Mouse (Mus musculus): ENCODE measurements at regions not wholly inside any gene's neighbourhood (a gene's known extent, or its start where the extent isn't known, plus 50 kb on each side); places are given as distances from the start of the nearest gene placed in this dataset.
"Not testable (repeated sequence)": the region's sequence is repeated elsewhere in the genome, so short reads cannot be mapped to it uniquely, and the experiment has no call there.

DNA sequence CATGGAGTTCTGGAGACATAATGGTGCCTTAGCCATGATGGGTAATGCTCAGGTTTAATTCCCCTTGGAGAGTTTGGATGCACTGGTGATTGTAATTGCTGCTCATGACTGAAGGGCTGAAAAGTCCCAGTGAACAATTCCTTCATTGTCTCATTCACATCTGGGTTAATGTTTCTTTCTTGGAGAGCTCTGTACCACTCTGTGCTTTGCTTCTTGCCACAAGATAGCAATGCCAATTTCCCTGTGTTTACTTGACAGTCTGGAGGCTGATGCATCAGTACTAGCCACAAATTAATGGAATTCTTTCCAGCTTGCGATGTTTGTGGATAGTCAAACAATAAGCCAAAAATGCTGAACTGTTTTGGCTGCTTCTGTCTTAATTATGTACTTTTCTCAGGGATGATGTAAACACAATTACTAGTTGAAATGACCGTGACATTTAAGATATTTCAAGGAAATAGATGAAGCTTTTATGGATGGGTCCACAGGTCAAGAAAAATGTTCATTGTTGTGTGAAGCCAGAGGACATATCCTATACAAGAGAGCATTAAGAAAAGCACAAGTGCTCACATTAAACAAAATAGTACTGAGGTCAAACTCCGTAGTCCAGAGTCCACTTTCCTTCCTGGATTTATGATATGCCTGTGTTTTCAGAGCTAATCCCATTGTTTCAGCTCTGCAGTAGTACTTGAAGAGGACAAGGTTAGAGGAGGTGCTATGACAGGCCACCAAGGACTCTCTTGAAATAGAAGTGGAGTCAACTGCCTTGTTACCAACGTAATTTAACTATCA, 198.1 kb downstream of the Bmp2 start:
- 56% methylated on average over 4 of the region's 4 CpGs for WGBS
- Histone ChIP-seq H3K9me3 (replicated peaks) (no peaks in the 10 kb centered on the region), H3K4me3 (replicated peaks) (no peak overlapping the region), H3K9ac (no peak overlapping the region), H3K27me3 (no peaks in the 10 kb centered on the region), H3K4me1 (no peaks in the 10 kb centered on the region), H3K36me3 (no peaks in the 10 kb centered on the region), H3K27ac (replicated peaks) (no peak overlapping the region), H3K4me2 (replicated peaks) (no peak overlapping the region)
- ATAC-seq (ENCODE audit: insufficient number of reproducible peaks, low FRiP score, low TSS enrichment, low read depth) = no peak

DNA sequence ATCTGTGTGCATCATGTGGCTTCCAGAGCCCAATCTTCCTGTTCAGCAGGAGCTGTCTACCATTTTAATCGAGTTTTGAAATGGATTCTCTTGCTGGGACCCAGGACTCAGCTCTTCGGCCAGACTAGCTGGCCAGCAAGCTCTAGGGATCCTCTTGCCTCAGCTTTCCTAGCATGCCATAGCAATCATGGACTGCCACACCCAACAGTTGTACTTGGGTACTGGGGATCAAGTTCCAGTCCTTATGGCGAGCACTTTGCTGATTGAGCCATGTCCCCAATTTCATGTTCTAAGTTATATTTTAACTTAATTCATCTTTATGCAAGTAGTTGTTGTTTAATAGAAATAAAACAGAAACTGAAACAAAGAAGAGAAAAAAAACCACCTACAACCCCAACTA, 202.1 kb downstream of the Bmp2 start:
- Histone ChIP-seq H3K27ac (replicated peaks) (no peak overlapping the region), H3K36me3 (no peaks in the 10 kb centered on the region), H3K9me3 (replicated peaks) (no peaks in the 10 kb centered on the region), H3K27me3 (no peaks in the 10 kb centered on the region), H3K4me2 (replicated peaks) (no peak overlapping the region), H3K4me3 (replicated peaks) (no peak overlapping the region), H3K4me1 (no peaks in the 10 kb centered on the region), H3K9ac (no peak overlapping the region)
- ATAC-seq (ENCODE audit: insufficient number of reproducible peaks, low FRiP score, low TSS enrichment, low read depth) = no peak
- WGBS = 81% methylated on average over 3 of the region's 3 CpGs

DNA sequence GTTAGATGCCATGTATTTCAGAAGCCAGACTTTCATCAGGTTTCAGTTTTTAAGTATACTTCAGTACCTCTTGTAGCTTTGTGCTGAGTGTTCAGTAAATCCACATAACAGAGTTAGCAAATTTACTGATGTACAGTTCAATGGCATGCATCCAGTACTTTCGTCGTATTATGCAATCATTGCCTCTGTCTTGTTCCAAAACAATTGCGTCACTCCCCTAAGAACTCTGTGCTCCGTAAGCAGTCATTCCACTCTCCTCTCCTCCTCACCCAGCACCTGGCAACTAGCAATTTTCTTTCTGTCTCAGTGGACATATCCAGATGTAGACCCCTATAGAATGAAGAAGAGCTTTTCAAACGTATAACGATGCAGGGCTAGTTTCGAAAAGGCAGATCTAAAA, 209.5 kb downstream of the Bmp2 start:
- Histone ChIP-seq H3K27me3 (no peaks in the 10 kb centered on the region), H3K36me3 (no peaks in the 10 kb centered on the region), H3K27ac (replicated peaks) (no peak overlapping the region), H3K4me1 (no peaks in the 10 kb centered on the region), H3K9me3 (replicated peaks) (no peaks in the 10 kb centered on the region), H3K9ac (no peak overlapping the region), H3K4me3 (replicated peaks) (no peak overlapping the region), H3K4me2 (replicated peaks) (no peak overlapping the region)
- WGBS = 49% methylated on average over 7 of the region's 7 CpGs
- no peak; the same call in 1 of the 2 replicates for ATAC-seq (ENCODE audit: insufficient number of reproducible peaks, low FRiP score, low TSS enrichment, low read depth)

DNA sequence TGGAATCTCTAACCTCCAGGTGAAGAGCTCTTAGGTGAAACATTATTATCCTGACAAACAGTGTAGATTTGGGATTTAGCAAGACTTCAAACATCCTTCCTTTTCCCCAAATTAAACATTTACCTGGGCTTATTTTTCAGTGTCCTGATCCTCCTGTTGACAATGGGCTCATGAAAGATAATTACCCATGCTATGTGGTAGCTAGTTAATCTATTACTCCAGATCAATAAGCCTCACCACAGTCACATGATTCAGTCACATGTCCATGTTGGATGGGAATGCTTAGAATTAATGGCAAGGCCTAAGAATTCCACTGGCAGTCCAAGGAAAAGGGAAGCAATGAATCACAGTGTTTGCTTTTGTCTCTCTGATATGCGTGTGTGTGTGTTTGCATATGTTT, 216.6 kb downstream of the Bmp2 start:
- WGBS = 95% methylated on average over 1 of the region's 1 CpGs
- Histone ChIP-seq H3K9ac (no peak overlapping the region), H3K27me3 (no peaks in the 10 kb centered on the region), H3K9me3 (replicated peaks) (no peaks in the 10 kb centered on the region), H3K36me3 (no peaks in the 10 kb centered on the region), H3K4me1 (no peaks in the 10 kb centered on the region), H3K27ac (replicated peaks) (no peak overlapping the region), H3K4me3 (replicated peaks) (no peak overlapping the region), H3K4me2 (replicated peaks) (no peak overlapping the region)
- ATAC-seq (ENCODE audit: insufficient number of reproducible peaks, low FRiP score, low TSS enrichment, low read depth) = no peak

DNA sequence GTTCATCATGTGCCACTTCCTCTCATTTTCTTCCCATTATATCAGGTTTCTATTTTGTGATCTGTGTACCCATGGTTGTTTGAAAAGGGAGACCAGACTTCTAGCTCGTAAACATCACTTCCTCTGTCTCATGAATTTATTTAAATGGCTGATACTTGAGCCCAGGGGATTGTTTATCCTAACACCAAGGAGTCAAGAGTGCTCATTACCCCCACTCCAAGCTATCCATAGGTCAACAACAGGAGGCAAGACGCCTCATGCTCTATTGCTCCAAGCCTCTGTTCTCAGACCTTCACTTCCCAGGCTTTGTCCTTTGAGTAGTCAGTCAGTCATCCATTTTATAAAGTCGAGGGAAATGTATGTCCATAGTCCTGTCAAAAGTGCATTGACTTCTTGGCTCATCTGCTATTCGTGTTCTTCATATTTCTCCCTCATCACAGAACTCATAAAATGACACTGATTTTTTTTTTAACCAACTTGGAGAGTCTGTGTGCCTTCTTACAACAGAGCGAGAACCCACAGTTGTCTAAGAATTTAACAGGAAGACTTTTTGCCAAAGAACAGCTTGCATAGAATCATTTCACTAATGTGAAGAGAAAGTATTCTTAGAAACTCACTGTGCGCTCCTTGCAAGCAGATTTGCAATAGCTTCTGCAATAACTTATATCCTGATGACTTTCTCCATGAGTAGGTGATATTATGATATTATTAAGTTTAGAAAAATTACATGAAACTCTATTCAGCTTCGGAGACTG, 231.8 kb downstream of the Bmp2 start:
- no peak overlapping the region for H3K9ac ChIP-seq
- H3K4me2 ChIP-seq (replicated peaks) = no peak overlapping the region
- no peaks in the 10 kb centered on the region for H3K9me3 ChIP-seq (replicated peaks)
- no peaks in the 10 kb centered on the region for H3K36me3 ChIP-seq
- no peak overlapping the region for H3K4me3 ChIP-seq (replicated peaks)
- H3K27me3 ChIP-seq = no peaks in the 10 kb centered on the region
- ATAC-seq (ENCODE audit: insufficient number of reproducible peaks, low FRiP score, low TSS enrichment, low read depth) = no peak
- H3K27ac ChIP-seq (replicated peaks) = no peak overlapping the region
- 70% methylated on average over 7 of the region's 7 CpGs for WGBS
- no peaks in the 10 kb centered on the region for H3K4me1 ChIP-seq

DNA sequence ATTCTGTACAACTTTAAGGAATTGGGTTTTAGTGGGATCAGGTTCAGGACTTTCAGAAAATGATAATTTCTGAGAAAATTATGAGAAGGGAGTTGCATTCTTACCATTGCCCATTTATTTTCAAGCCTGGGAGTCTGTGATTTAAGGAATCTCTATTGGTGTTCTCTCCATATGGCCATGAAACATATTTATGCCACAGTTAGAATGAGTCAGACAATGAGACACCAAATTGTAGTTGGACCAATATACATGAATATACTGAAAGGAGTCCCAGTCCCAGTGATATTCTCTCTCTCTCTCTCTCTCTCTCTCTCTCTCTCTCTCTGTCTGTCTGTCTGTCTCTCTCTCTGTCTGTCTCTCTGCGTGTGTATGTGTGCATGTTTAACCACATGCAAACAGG, 239.1 kb downstream of the Bmp2 start:
- ATAC-seq (ENCODE audit: insufficient number of reproducible peaks, low FRiP score, low TSS enrichment, low read depth) = no peak
- Histone ChIP-seq H3K4me1 (0 out of 2 replicates have a peak, but pooled peaks cover 8% of the 10 kb centered on the region), H3K27me3 (no peaks in the 10 kb centered on the region), H3K4me2 (replicated peaks) (no peak overlapping the region), H3K36me3 (no peaks in the 10 kb centered on the region), H3K9me3 (replicated peaks) (no peaks in the 10 kb centered on the region), H3K4me3 (replicated peaks) (no peak overlapping the region), H3K27ac (replicated peaks) (no peak overlapping the region), H3K9ac (no peak overlapping the region)
- WGBS = 52% methylated on average over 1 of the region's 1 CpGs

DNA sequence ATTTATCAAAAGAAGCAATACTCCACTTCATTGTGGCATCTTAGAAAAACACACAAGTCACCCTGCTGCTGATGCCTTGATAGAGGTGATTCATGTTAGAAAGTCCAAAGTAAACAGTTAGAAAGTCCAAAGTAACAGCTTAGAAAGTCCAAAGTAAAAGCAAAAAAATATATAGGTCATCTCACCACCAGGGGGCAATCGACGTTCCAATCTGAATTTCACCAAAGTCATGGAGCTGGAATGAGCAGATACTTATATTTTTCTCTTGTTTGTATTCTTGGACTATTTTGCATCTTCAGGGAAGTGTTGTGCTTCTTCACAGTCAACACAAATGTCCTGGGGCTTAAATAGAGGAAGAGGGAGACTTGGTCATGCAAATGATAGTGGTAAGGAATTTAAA, 241.3 kb downstream of the Bmp2 start:
- no peak for ATAC-seq (ENCODE audit: insufficient number of reproducible peaks, low FRiP score, low TSS enrichment, low read depth)
- 30% methylated on average over 2 of the region's 2 CpGs for WGBS

DNA sequence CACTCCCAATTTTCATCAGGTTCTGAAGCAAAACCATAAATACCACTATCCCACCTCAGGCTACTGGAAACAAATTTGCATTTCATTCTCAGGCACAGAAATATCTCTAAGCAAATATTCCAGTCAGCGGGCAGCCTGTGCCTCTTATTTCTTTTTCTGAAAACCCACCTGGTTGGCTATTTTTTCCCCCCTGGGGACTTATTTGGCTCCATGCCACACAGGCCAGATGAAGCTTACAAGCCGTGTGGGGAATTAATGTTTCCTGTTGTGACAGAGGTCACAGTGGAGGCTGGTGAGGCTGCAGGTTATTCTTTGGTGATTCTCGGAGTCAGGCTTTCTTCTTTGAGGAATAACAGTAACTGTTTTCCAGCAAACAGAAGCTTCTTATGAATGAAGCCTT, 250.7 kb downstream of the Bmp2 start:
- Histone ChIP-seq H3K9ac (no peak overlapping the region), H3K4me1 (no peaks in the 10 kb centered on the region), H3K4me3 (replicated peaks) (no peak overlapping the region), H3K4me2 (replicated peaks) (no peak overlapping the region), H3K27me3 (no peaks in the 10 kb centered on the region), H3K9me3 (replicated peaks) (no peaks in the 10 kb centered on the region), H3K36me3 (no peaks in the 10 kb centered on the region), H3K27ac (replicated peaks) (no peak overlapping the region)
- WGBS = 38% methylated on average over 3 of the region's 3 CpGs
- ATAC-seq (ENCODE audit: insufficient number of reproducible peaks, low FRiP score, low TSS enrichment, low read depth) = no peak

More for the DNA sequence above, 241.3 kb downstream of the Bmp2 start:
- Histone ChIP-seq H3K9ac (no peak overlapping the region), H3K4me1 (0 out of 2 replicates have a peak, but pooled peaks cover 8% of the 10 kb centered on the region), H3K4me3 (replicated peaks) (no peak overlapping the region), H3K9me3 (replicated peaks) (no peaks in the 10 kb centered on the region), H3K36me3 (no peaks in the 10 kb centered on the region), H3K27ac (replicated peaks) (no peak overlapping the region), H3K4me2 (replicated peaks) (no peak overlapping the region), H3K27me3 (no peaks in the 10 kb centered on the region)

DNA sequence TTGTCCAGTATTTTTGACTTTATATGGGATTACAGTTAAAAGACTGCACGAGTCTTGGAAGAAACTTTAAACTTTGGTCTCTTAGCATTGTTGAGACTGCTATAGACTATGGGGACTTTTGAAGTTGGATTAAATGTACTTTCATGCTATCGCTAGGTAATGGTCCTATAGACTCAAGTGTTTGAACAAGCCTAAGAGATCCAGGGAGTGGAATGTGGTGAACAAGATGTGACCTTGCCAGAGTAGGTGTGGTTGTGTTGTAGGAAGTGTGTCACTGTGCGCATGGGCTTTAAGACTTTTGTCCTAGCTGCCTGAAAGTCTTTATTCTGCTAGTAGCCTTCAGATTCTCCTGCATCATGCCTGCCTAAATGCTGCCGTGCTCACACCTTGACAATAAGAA, 269.5 kb downstream of the Bmp2 start:
- Histone ChIP-seq H3K36me3 (no peaks in the 10 kb centered on the region), H3K9me3 (replicated peaks) (no peaks in the 10 kb centered on the region), H3K4me1 (no peaks in the 10 kb centered on the region), H3K4me2 (replicated peaks) (no peak overlapping the region), H3K9ac (no peak overlapping the region), H3K27me3 (no peaks in the 10 kb centered on the region), H3K27ac (replicated peaks) (no peak overlapping the region), H3K4me3 (replicated peaks) (no peak overlapping the region)
- 80% methylated on average over 4 of the region's 4 CpGs for WGBS
- no peak for ATAC-seq (ENCODE audit: insufficient number of reproducible peaks, low FRiP score, low TSS enrichment, low read depth)

DNA sequence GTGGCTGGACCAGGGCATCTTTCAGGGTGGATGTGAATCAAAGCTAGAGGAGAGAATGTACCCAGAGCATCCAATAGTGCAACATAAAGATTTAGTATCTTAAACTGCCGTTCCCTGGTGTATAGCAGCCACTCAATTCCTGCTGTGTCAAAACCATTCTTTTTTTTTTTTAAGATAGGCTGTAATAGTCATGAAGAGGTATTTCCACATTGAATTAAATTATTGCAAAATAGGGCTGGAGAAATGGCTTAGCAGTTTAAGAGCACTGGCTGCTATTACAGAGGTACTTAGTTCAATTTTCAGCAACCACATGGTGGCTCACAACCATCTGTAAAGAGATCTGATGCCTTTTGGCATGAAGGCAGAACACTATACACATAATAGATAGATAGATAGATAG, 277.4 kb downstream of the Bmp2 start:
- H3K36me3 ChIP-seq = no peaks in the 10 kb centered on the region
- H3K9me3 ChIP-seq (replicated peaks) = no peaks in the 10 kb centered on the region
- no peaks in the 10 kb centered on the region for H3K4me1 ChIP-seq
- no peak for ATAC-seq (ENCODE audit: insufficient number of reproducible peaks, low FRiP score, low TSS enrichment, low read depth)
- no peak overlapping the region for H3K4me2 ChIP-seq (replicated peaks)
- H3K27ac ChIP-seq (replicated peaks) = no peak overlapping the region
- no peak overlapping the region for H3K9ac ChIP-seq
- H3K27me3 ChIP-seq = no peaks in the 10 kb centered on the region
- no peak overlapping the region for H3K4me3 ChIP-seq (replicated peaks)
- 85% methylated on average over 1 of the region's 1 CpGs for WGBS

DNA sequence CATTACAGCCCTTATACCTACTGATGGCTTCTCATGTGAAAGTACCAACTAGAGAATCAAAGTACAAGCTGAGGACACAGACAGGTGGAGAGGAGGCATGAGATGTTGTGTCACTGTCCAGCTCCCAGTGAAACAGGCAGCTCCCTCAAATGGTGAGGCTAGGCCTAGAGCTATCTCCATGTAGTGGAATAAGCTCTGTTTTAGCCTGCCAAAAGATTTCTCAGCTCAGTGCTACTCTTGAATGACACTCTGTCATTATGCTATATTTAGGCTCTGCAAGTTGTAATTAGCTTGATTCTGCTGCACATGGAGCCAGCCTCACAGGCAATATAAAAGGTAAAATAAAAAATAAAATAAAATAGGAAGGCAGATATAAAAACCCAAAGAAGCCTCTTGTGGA, 298.5 kb downstream of the Bmp2 start:
- ATAC-seq (ENCODE audit: insufficient number of reproducible peaks, low FRiP score, low TSS enrichment, low read depth) = no peak
- no peaks in the 10 kb centered on the region for H3K4me1 ChIP-seq
- H3K4me3 ChIP-seq (replicated peaks) = no peak overlapping the region
- H3K36me3 ChIP-seq = no peaks in the 10 kb centered on the region
- no peak overlapping the region for H3K27ac ChIP-seq (replicated peaks)
- no peaks in the 10 kb centered on the region for H3K27me3 ChIP-seq
- no peak overlapping the region for H3K4me2 ChIP-seq (replicated peaks)
- H3K9me3 ChIP-seq (replicated peaks) = no peaks in the 10 kb centered on the region
- no peak overlapping the region for H3K9ac ChIP-seq

DNA sequence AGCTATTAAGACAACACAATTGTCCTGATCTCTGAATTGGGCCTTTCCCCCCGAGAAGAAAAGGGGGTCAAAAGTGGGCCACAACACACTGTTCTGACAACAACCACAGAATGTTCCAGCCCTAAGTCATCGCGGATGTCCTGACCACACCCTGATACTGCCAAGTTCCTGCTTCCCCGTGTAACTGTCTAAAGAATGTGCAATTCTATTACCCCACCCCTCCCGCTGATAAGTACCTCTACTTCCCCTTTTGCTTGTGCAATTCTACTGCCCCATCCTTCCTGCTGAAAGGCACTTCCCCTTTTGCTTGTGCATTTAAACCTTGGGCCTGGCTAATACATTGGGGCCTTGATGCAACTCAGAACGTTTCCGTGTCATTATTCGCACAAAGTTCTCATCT, 323.0 kb downstream of the Bmp2 start:
- H3K4me3 ChIP-seq (replicated peaks); H3K4me1 ChIP-seq; H3K4me2 ChIP-seq (replicated peaks); H3K36me3 ChIP-seq; H3K27ac ChIP-seq (replicated peaks); ATAC-seq (ENCODE audit: insufficient number of reproducible peaks, low FRiP score, low TSS enrichment, low read depth); H3K9me3 ChIP-seq (replicated peaks); H3K9ac ChIP-seq; H3K27me3 ChIP-seq: not testable (repeated sequence)
- WGBS = 87% methylated on average over 8 of the region's 8 CpGs
